Mouse (Mus musculus): ENCODE results near the gene Birc3.

- TF ChIP-seq CTCF (IDR thresholded peaks at IDR 0.05; ENCODE audit: low read depth) (no peak), EP300 (IDR thresholded peaks at IDR 0.05; ENCODE audit: low read depth) (no peak)
These were observed 2.2 kb downstream of the Birc3 start for GRCm38 (mm10) chr9:7870556-7871315.

All from liver, postnatal 0 days (tissue).